Mouse (Mus musculus) CH12.LX (cell line): ENCODE measurements around the gene Col6a2.

Source experiments
- CHD2 ChIP-seq: IDR thresholded peaks from 2 replicates; pipeline ENCODE4 v1.6.1; 2011; ENCODE audit warnings: low read length, improper control_type of control experiment
- CTCF ChIP-seq, 2 experiments: IDR thresholded peaks in 1 of 2; conservative IDR thresholded peaks in 1 of 2; 2 replicates each; pipeline ENCODE4 v1.5.1; 2011 to 2012; ENCODE audit warnings: low read depth in 2 of 2, low read length in 2 of 2, improper control_type of control experiment in 1 of 2, inconsistent platforms in 1 of 2, mild to moderate bottlenecking in 1 of 2, moderate library complexity in 1 of 2
- EP300 ChIP-seq: IDR thresholded peaks from 2 replicates; pipeline ENCODE4 v1.6.1; 2011; ENCODE audit warnings: low read length, improper control_type of control experiment
- ETS1 ChIP-seq: conservative IDR thresholded peaks from 2 replicates; pipeline ENCODE4 v1.6.1; 2012; ENCODE audit warnings: low read depth, mild to moderate bottlenecking, inconsistent platforms, low read length, improper control_type of control experiment, moderate library complexity
- MEF2A ChIP-seq: IDR thresholded peaks from 2 replicates; pipeline ENCODE4 v1.6.1; 2014; ENCODE audit warnings: low read depth, mild to moderate bottlenecking, inconsistent platforms, low read length, improper control_type of control experiment, borderline replicate concordance
- MXI1 ChIP-seq: IDR thresholded peaks from 2 replicates; pipeline ENCODE4 v1.6.1; 2011; ENCODE audit warnings: mild to moderate bottlenecking, low read depth, low read length, improper control_type of control experiment
- NRF1 ChIP-seq: IDR thresholded peaks from 2 replicates; pipeline ENCODE4 v1.6.1; 2014; ENCODE audit warnings: low read depth, mild to moderate bottlenecking, inconsistent platforms, low read length, improper control_type of control experiment, moderate library complexity
- POLR2A ChIP-seq: IDR thresholded peaks from 2 replicates; pipeline ENCODE4 v1.6.1; 2011; ENCODE audit warnings: low read depth, mild to moderate bottlenecking, improper control_type of control experiment, low read length
- POLR2AphosphoS2 ChIP-seq: IDR thresholded peaks from 2 replicates; pipeline ENCODE4 v1.6.1; 2011; ENCODE audit warnings: low read depth, low read length, improper control_type of control experiment
- ZC3H11A ChIP-seq: IDR thresholded peaks from 2 replicates; pipeline ENCODE4 v1.6.1; 2012; ENCODE audit warnings: low read depth, mild to moderate bottlenecking, inconsistent platforms, low read length, improper control_type of control experiment
- ZNF384 ChIP-seq: IDR thresholded peaks from 2 replicates; pipeline ENCODE4 v1.6.1; 2012; ENCODE audit warnings: low read depth, low read length, improper control_type of control experiment, inconsistent platforms

DNA sequence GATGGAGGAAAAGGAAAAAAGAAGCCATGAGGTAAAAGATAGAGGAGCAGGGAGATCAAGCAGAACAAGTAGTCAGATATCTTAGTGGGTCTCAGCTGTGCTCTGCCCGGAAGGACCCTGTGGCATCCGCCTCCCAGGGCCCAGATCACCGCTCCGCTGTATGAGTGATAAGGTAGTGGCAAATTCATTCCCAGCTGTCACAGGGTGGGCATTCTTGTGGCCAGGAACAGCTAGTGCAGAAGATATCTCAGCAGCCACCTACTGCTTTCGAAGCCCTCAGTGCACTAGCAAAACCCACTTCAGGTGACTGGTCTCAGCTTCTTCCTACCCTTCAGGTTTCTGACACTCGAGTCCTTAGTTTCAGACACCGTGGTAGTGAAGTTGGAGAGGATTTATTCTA lies 11.0 kb downstream of the Col6a2 start:
- no peak for TF ChIP-seq ZNF384
- no peak for TF ChIP-seq NRF1
- TF ChIP-seq MEF2A = no peak
- TF ChIP-seq CTCF (conservative IDR thresholded peaks at IDR 0.05 in 1 of 2, IDR thresholded peaks at IDR 0.05 in 1 of 2; ENCODE audit: low read depth in 2 of 2, low read length in 2 of 2) = no peak
- TF ChIP-seq CHD2 = no peak
- no peak for TF ChIP-seq POLR2A
- TF ChIP-seq MXI1 = no peak
- no peak for TF ChIP-seq POLR2AphosphoS2
- TF ChIP-seq EP300 = no peak
- no peak for TF ChIP-seq ETS1
- no peak for TF ChIP-seq ZC3H11A
